Mouse (Mus musculus) c-Kit-negative CD71-positive TER-119-positive erythroid progenitor cells, embryonic 14.5 days (primary cell): ENCODE data around the gene Rab40c.

Experiments used
- DNase-seq: peaks from one replicate; pipeline ENCODE4 v3.0.0-alpha.2; 2013; ENCODE audit warnings: low read depth, low spot score

Rab40c gene

GRCm38 (mm10) chr17:25900193-25900592 lies 19.3 kb downstream of the Rab40c start:
- no peak for DNase-seq

- DNase-seq = no peak
These were observed 23.6 kb downstream of the Rab40c start for GRCm38 (mm10) chr17:25895891-25896290.

- no peak for DNase-seq
These were observed 24.1 kb downstream of the Rab40c start for GRCm38 (mm10) chr17:25895415-25895814.

- peak; percentile 44 for DNase-seq
These were observed 25.4 kb downstream of the Rab40c start for GRCm38 (mm10) chr17:25893975-25894617.

- DNase-seq = no peak
These were observed 30.7 kb downstream of the Rab40c start for GRCm38 (mm10) chr17:25888837-25889236.

- DNase-seq = no peak
These were observed 32.1 kb downstream of the Rab40c start for GRCm38 (mm10) chr17:25887467-25887866.

- DNase-seq = no peak
These were observed 32.7 kb downstream of the Rab40c start for GRCm38 (mm10) chr17:25886806-25887205.

GRCm38 (mm10) chr17:25885636-25886035 lies 33.9 kb downstream of the Rab40c start:
- no peak for DNase-seq

- no peak for DNase-seq
These were observed 35.7 kb downstream of the Rab40c start for GRCm38 (mm10) chr17:25883824-25884223.

- no peak for DNase-seq
These were observed 36.3 kb downstream of the Rab40c start for GRCm38 (mm10) chr17:25883268-25883667.

- no peak for DNase-seq
These were observed 37.2 kb downstream of the Rab40c start for GRCm38 (mm10) chr17:25882306-25882705.

GRCm38 (mm10) chr17:25881691-25882090 lies 37.8 kb downstream of the Rab40c start:
- no peak for DNase-seq

- no peak for DNase-seq
These were observed 38.5 kb downstream of the Rab40c start for GRCm38 (mm10) chr17:25880913-25881641.

- DNase-seq = no peak
These were observed 39.2 kb downstream of the Rab40c start, which contains the start of gene Wfikkn1 for GRCm38 (mm10) chr17:25880196-25880910. Gene Wfikkn1, minus strand, starts transcription at chr17:25880858.

GRCm38 (mm10) chr17:25879750-25880149 lies 39.8 kb downstream of the Rab40c start:
- no peak for DNase-seq

GRCm38 (mm10) chr17:25879261-25879660 lies 40.3 kb downstream of the Rab40c start:
- DNase-seq = no peak

- no peak for DNase-seq
These were observed 40.8 kb downstream of the Rab40c start for GRCm38 (mm10) chr17:25878611-25879180.

- no peak for DNase-seq
These were observed 41.6 kb downstream of the Rab40c start for GRCm38 (mm10) chr17:25877741-25878610.

- no peak for DNase-seq
These were observed 42.5 kb downstream of the Rab40c start for GRCm38 (mm10) chr17:25877025-25877424.

- DNase-seq = no peak
These were observed 43.1 kb downstream of the Rab40c start for GRCm38 (mm10) chr17:25876347-25876915.
